Mouse (Mus musculus): Measurements from ENCODE around the gene Mapt. TPM values are rescaled to one million over a fixed set of nuclear protein-coding genes. Genes with fewer than 3 reads are reported as not detected.

Mapt gene
- polyA plus RNA-seq, 1 experiment from 2014 or later = 14.7 TPM

DNA sequence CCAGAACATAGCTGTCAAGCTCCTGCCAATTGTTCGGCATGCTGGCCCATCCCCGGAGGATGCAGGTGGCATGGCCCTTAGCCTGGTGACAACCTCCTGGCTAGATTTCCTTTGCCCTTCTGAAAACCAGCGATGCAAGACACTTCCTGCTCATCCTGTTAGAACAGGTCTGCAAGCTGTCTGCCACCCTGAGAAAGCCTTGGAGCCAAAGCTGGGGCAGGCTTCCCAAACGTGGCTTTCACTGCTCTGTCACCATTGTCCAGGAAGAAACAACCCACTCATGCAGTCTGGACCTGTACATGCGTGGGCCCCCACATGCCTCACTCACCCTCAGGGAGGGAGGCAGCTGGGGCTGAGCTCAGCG, 57.6 kb downstream of the Mapt start:
- peaks cover 27% of the 10 kb centered on the region for H3K4me1 ChIP-seq
- no peaks in the 10 kb centered on the region for H3K9me3 ChIP-seq
- H3K27me3 ChIP-seq (replicated peaks; ENCODE audit: low read depth, poor library complexity, severe bottlenecking) = 0 out of 2 replicates have a peak, but pooled peaks cover 3% of the 10 kb centered on the region
- no peak for DNase-seq (ENCODE audit: low spot score)
- WGBS = 51% methylated on average over 6 of the region's 6 CpGs
- peak overlapping the region; percentile 92 for H3K27ac ChIP-seq (replicated peaks)
- H3K4me3 ChIP-seq = no peak overlapping the region
- no peaks in the 10 kb centered on the region for H3K36me3 ChIP-seq (replicated peaks)

GRCm38 (mm10) chr11:104289199-104290031, 58.2 kb downstream of the Mapt start:
- peaks cover 26% of the 10 kb centered on the region for H3K4me1 ChIP-seq
- peak; percentile 87 for DNase-seq (ENCODE audit: low spot score)
- H3K4me3 ChIP-seq = peak overlapping the region; percentile 23
- H3K27ac ChIP-seq (replicated peaks) = peak overlapping the region; percentile 92
- H3K9me3 ChIP-seq = no peaks in the 10 kb centered on the region
- whole genome bisulfite sequencing = 11% methylated on average over 13 of the region's 13 CpGs
- H3K27me3 ChIP-seq (replicated peaks; ENCODE audit: low read depth, poor library complexity, severe bottlenecking) = 0 out of 2 replicates have a peak, but pooled peaks cover 3% of the 10 kb centered on the region
- no peaks in the 10 kb centered on the region for H3K36me3 ChIP-seq (replicated peaks)

DNA sequence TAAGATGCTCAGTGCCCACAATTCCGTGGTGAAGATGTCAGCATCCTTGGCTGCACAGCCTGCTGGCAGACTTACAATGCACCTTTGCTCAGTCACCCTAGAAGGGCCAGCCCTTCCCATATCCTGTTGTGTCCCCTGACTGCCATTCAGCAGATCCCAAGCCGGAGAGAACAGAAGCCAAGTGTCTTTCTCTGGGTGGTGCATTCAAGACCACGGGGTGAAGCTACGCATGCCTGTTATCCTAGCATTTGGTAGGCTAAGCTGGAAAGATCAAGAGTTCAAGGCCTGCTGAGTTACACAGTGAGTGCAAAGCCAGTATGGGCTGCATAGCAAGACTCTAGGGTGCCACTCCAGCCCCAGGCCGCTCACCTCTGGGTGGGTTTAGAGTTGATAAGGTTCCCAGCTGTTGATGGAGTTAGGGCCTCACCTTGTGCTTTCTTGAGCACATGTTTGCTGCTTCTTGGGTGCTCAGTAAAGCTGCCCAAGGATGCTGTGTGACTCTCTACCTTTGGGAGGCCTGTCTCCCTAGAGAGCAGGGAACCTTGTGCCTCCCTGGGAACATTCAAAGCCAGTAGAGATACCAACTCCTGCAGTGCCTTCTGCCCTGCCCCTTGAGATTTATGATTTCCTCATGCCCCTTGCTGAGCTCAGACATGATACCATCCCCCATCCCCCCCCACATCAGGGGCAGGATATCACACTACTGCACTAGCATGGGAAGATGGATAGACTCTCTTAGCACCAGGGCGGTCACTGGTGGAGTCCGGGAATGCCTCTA, 61.4 kb downstream of the Mapt start:
- Histone ChIP-seq H3K27ac (replicated peaks) (peak overlapping the region; percentile 27; the same call in 1 of the 2 replicates), H3K4me1 (peaks cover 31% of the 10 kb centered on the region), H3K27me3 (replicated peaks; ENCODE audit: low read depth, poor library complexity, severe bottlenecking) (0 out of 2 replicates have a peak, but pooled peaks cover 3% of the 10 kb centered on the region), H3K4me3 (no peak overlapping the region), H3K36me3 (replicated peaks) (no peaks in the 10 kb centered on the region), H3K9me3 (no peaks in the 10 kb centered on the region)
- 87% methylated on average over 7 of the region's 7 CpGs for WGBS
- DNase-seq (ENCODE audit: low spot score) = no peak

DNA sequence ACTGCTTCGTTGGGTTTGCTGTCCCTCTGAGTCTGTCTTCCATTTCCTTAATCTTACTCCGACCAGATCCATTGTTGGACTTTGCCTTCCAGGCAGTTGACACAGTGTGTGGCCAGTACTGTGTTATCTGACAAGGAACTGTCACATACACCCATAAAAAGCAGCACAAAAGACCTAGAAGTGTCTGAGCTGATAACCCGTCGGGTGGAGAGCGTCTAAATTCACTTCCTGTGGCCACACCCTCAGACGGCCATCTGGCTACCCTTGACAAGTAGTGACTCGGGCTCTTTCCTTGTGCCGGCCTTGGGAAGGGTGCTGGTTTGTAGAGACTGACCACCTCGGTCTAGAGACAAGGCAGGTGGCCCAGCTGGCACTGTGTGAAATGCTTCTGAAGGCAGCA, 62.1 kb downstream of the Mapt start:
- Histone ChIP-seq H3K9me3 (no peaks in the 10 kb centered on the region), H3K4me3 (no peak overlapping the region), H3K27me3 (replicated peaks; ENCODE audit: low read depth, poor library complexity, severe bottlenecking) (0 out of 2 replicates have a peak, but pooled peaks cover 3% of the 10 kb centered on the region), H3K4me1 (peaks cover 31% of the 10 kb centered on the region), H3K27ac (replicated peaks) (no peak overlapping the region), H3K36me3 (replicated peaks) (no peaks in the 10 kb centered on the region)
- WGBS = 77% methylated on average over 9 of the region's 9 CpGs
- DNase-seq (ENCODE audit: low spot score) = no peak

GRCm38 (mm10) chr11:104295145-104295544, 64.0 kb downstream of the Mapt start:
- H3K9me3 ChIP-seq = no peaks in the 10 kb centered on the region
- WGBS = 62% methylated on average over 5 of the region's 5 CpGs
- H3K4me1 ChIP-seq = peaks cover 19% of the 10 kb centered on the region
- 0 out of 2 replicates have a peak, but pooled peaks cover 3% of the 10 kb centered on the region for H3K27me3 ChIP-seq (replicated peaks; ENCODE audit: low read depth, poor library complexity, severe bottlenecking)
- H3K36me3 ChIP-seq (replicated peaks) = no peaks in the 10 kb centered on the region
- H3K4me3 ChIP-seq = no peak overlapping the region
- DNase-seq (ENCODE audit: low spot score) = no peak
- H3K27ac ChIP-seq (replicated peaks) = no peak overlapping the region

- Histone ChIP-seq H3K27me3 (replicated peaks; ENCODE audit: low read depth, poor library complexity, severe bottlenecking) (no peaks in the 10 kb centered on the region), H3K36me3 (replicated peaks) (no peaks in the 10 kb centered on the region), H3K4me3 (no peak overlapping the region), H3K4me1 (peaks cover 14% of the 10 kb centered on the region), H3K27ac (replicated peaks) (no peak overlapping the region), H3K9me3 (no peaks in the 10 kb centered on the region)
- DNase-seq (ENCODE audit: low spot score) = peak; percentile 38
- whole genome bisulfite sequencing = 39% methylated on average over 6 of the region's 6 CpGs
These were observed 64.5 kb downstream of the Mapt start for GRCm38 (mm10) chr11:104295656-104296055.

DNA sequence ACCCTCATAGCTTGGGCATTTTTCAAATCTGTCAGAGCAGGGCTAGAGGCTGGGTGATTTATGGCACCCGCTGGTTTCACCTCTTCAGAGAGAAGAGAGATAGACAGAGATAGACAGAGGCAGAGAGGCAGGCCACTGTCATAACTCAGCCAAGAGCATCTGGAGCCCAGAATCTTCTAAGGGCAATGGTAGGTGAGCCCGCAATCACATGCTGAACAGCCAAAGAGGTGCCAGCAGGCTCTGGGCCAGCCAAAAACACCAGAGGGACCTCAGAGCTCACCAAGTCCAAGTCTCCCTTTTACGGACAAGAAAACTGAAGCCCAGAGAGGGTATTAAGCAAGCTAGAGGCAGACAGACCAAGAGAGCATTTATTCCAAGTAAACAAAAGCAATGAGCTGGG, 66.5 kb downstream of the Mapt start:
- Histone ChIP-seq H3K27me3 (replicated peaks; ENCODE audit: low read depth, poor library complexity, severe bottlenecking) (no peaks in the 10 kb centered on the region), H3K27ac (replicated peaks) (no peak overlapping the region), H3K9me3 (no peaks in the 10 kb centered on the region), H3K4me3 (no peak overlapping the region), H3K36me3 (replicated peaks) (no peaks in the 10 kb centered on the region), H3K4me1 (peaks cover 27% of the 10 kb centered on the region)
- no peak for DNase-seq (ENCODE audit: low spot score)
- 95% methylated on average over 3 of the region's 3 CpGs for WGBS

- Histone ChIP-seq H3K4me3 (peak overlapping the region; percentile 16; the same call in 1 of the 2 replicates), H3K9me3 (no peaks in the 10 kb centered on the region), H3K27ac (replicated peaks) (no peak overlapping the region), H3K36me3 (replicated peaks) (no peaks in the 10 kb centered on the region), H3K27me3 (replicated peaks; ENCODE audit: low read depth, poor library complexity, severe bottlenecking) (no peaks in the 10 kb centered on the region), H3K4me1 (peaks cover 29% of the 10 kb centered on the region)
- DNase-seq (ENCODE audit: low spot score) = peak; percentile 41
- WGBS = 56% methylated on average over 12 of the region's 12 CpGs
These were observed 71.4 kb downstream of the Mapt start for GRCm38 (mm10) chr11:104302628-104303027.

- WGBS = 31% methylated on average over 8 of the region's 8 CpGs
- peak; percentile 66 for DNase-seq (ENCODE audit: low spot score)
- no peaks in the 10 kb centered on the region for H3K27me3 ChIP-seq (replicated peaks; ENCODE audit: low read depth, poor library complexity, severe bottlenecking)
- peak overlapping the region; percentile 66 for H3K27ac ChIP-seq (replicated peaks)
- H3K36me3 ChIP-seq (replicated peaks) = no peaks in the 10 kb centered on the region
- peaks cover 29% of the 10 kb centered on the region for H3K4me1 ChIP-seq
- H3K4me3 ChIP-seq = no peak overlapping the region
- H3K9me3 ChIP-seq = no peaks in the 10 kb centered on the region
These were observed 72.1 kb downstream of the Mapt start for GRCm38 (mm10) chr11:104303088-104303960.

DNA sequence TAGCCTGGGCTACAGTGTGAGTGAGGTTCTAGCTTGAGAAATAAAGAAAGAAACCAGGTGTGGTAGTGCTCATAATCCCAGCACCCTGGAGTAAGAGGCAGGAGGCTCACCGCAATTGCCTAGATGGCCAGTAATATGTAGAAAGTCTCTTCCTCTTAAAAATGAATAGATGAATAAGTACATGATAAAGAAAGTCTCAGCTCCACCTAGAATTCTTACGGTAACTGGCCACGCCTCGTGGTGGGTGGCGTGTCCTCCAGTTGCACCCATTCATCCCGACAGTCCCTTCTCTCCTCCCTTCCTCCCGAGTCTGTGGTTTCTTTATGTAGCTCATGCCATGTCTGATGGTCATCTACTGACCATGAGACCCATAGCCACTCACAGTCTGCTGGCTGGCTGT, 74.5 kb downstream of the Mapt start:
- 96% methylated on average over 7 of the region's 7 CpGs for WGBS
- H3K9me3 ChIP-seq = no peaks in the 10 kb centered on the region
- no peaks in the 10 kb centered on the region for H3K36me3 ChIP-seq (replicated peaks)
- peaks cover 21% of the 10 kb centered on the region for H3K27me3 ChIP-seq (replicated peaks; ENCODE audit: low read depth, poor library complexity, severe bottlenecking)
- H3K27ac ChIP-seq (replicated peaks) = no peak overlapping the region
- no peak for DNase-seq (ENCODE audit: low spot score)
- no peak overlapping the region for H3K4me3 ChIP-seq
- peaks cover 24% of the 10 kb centered on the region for H3K4me1 ChIP-seq

DNA sequence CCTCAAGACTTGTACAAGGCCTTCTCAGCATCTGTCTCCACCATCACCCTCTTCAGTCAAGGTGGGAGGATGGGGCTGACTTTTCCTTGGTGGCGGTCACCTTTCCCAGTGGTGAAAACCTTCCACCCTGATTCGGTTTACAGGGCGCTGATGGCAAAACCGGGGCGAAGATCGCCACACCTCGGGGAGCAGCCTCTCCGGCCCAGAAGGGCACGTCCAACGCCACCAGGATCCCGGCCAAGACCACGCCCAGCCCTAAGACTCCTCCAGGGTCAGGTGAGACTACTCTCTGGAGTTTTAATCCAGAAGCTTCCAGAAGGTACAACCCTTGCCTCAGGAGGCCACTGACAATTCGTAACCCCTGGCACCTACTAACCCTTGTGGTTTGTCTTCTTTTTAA, 75.3 kb downstream of the Mapt start:
- Histone ChIP-seq H3K27me3 (replicated peaks; ENCODE audit: low read depth, poor library complexity, severe bottlenecking) (peaks cover 29% of the 10 kb centered on the region), H3K4me3 (no peak overlapping the region), H3K4me1 (peaks cover 22% of the 10 kb centered on the region), H3K27ac (replicated peaks) (no peak overlapping the region), H3K36me3 (replicated peaks) (no peaks in the 10 kb centered on the region), H3K9me3 (no peaks in the 10 kb centered on the region)
- DNase-seq (ENCODE audit: low spot score) = no peak
- 94% methylated on average over 13 of the region's 13 CpGs for WGBS

DNA sequence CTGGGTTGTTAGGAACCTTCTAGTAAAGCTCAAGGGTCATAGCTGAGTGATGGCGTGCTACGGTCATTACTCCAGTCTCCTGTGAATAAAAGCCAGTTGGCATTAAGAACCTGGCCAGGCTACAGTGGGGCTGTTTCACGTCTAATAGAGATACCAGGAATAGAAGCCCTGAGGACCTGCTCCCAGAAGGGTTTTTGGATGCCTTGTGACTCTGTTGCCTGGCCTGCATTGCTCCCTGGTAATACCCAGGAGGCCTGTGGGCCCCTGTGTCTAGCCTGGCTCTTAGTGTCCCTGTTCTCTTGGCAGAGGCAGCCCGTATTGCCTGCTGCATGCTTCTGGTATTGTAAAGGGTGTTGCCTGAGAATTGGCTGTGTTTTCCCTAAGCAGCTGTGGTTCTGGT, 75.9 kb downstream of the Mapt start:
- DNase-seq (ENCODE audit: low spot score) = no peak
- Histone ChIP-seq H3K4me1 (peaks cover 15% of the 10 kb centered on the region), H3K27me3 (replicated peaks; ENCODE audit: low read depth, poor library complexity, severe bottlenecking) (peaks cover 32% of the 10 kb centered on the region), H3K36me3 (replicated peaks) (no peaks in the 10 kb centered on the region), H3K4me3 (no peak overlapping the region), H3K9me3 (no peaks in the 10 kb centered on the region), H3K27ac (replicated peaks) (no peak overlapping the region)
- 80% methylated on average over 4 of the region's 4 CpGs for WGBS
